Mouse (Mus musculus) liver, embryonic 11.5 days (tissue): ENCODE measurements around the gene Ccdc58. TPM values are rescaled to one million over a fixed set of nuclear protein-coding genes. Genes with fewer than 3 reads are reported as not detected.

Experiments used
- ATAC-seq: fragments of 200-750 bp; cut with Nextera tagmentation; replicated peaks from 2 replicates; pipeline ENCODE4 v1.8.0; 2017; ENCODE audit warnings: moderate number of reproducible peaks, mild to moderate bottlenecking, moderate TSS enrichment, moderate library complexity; ENCODE audit not compliant: low FRiP score
- DNase-seq: peaks from one replicate; pipeline ENCODE4 v3.0.0-alpha.2; 2017; ENCODE audit warnings: low spot score
- H3K27ac ChIP-seq: fragments of 300-500 bp; sonication (generic); 2 replicates; pipeline ENCODE4 v1.5.1; 2014; ENCODE audit warnings: mild to moderate bottlenecking, low read depth, low read length, control low read depth
- H3K27me3 ChIP-seq: fragments of 300-500 bp; sonication (generic); replicated peaks from 2 replicates; pipeline ENCODE4 v1.6.1; 2014; ENCODE audit warnings: low read length, mixed read lengths; ENCODE audit not compliant: control insufficient read depth, insufficient read depth
- H3K36me3 ChIP-seq: fragments of 300-500 bp; sonication (generic); 2 replicates; pipeline ENCODE4 v1.6.1; 2014; ENCODE audit warnings: mild to moderate bottlenecking, low read length, moderate library complexity, mixed read lengths; ENCODE audit not compliant: control insufficient read depth, insufficient read depth
- H3K4me1 ChIP-seq: fragments of 300-500 bp; sonication (generic); replicated peaks from 2 replicates; pipeline ENCODE4 v1.6.1; 2014; ENCODE audit warnings: low read length, mixed read lengths; ENCODE audit not compliant: control insufficient read depth, insufficient read depth
- H3K4me2 ChIP-seq: fragments of 300-500 bp; sonication (generic); 2 replicates; pipeline ENCODE4 v1.6.1; 2014; ENCODE audit warnings: mild to moderate bottlenecking, control low read depth, moderate library complexity
- H3K4me3 ChIP-seq: fragments of 300-500 bp; sonication (generic); 2 replicates; pipeline ENCODE4 v1.5.1; 2014; ENCODE audit warnings: low read depth, low read length, control low read depth
- H3K9ac ChIP-seq: fragments of 300-500 bp; sonication (generic); 2 replicates; pipeline ENCODE4 v1.6.1; 2014; ENCODE audit warnings: low read depth, low read length, control low read depth
- H3K9me3 ChIP-seq: fragments of 300-500 bp; sonication (generic); 2 replicates; pipeline ENCODE4 v1.6.1; 2016; ENCODE audit warnings: low read length, inconsistent platforms, mixed read lengths; ENCODE audit not compliant: control insufficient read depth
- WGBS: fragments of 180-500 bp; shearing (Covaris S2); extraction: QIAGEN DNeasy Blood & Tissue Kit; methylation state at CpG from one replicate; pipeline ENCODE4 v1.1.7; 2014; 5-methylcytosine and 5-hydroxymethylcytosine counted together
- polyA plus RNA-seq: library from polyadenylated mRNA; unstranded; fragments of >200 nt; fragmentation: Nextera tagmentation; extraction: Ambion mirVana; gene quantifications from 2 replicates; pipeline ENCODE4 v1.2.1, GENCODE M21; 2014

Ccdc58 gene
- polyA plus RNA-seq, 1 experiment from 2014 or later, result 137 TPM

- Histone ChIP-seq H3K9ac (no peak overlapping the region), H3K4me1 (no peaks in the 10 kb centered on the region), H3K36me3 (no peaks in the 10 kb centered on the region), H3K27ac (no peak overlapping the region), H3K4me2 (no peak overlapping the region), H3K9me3 (no peaks in the 10 kb centered on the region), H3K27me3 (no peaks in the 10 kb centered on the region), H3K4me3 (no peak overlapping the region)
- no peak for DNase-seq
- WGBS, result 86% methylated on average over 7 of the region's 7 CpGs
- no peak for ATAC-seq
Observed at GRCm38 (mm10) chr16:36128092-36128491, 56.6 kb downstream of the Ccdc58 start.

- Histone ChIP-seq H3K9ac (no peak within 1 kb of the TSS), H3K36me3 (no peaks in the 10 kb centered on the region), H3K27me3 (no peaks in the 10 kb centered on the region), H3K27ac (no peak within 1 kb of the TSS), H3K4me3 (no peak within 1 kb of the TSS), H3K9me3 (no peaks in the 10 kb centered on the region), H3K4me2 (no peak within 1 kb of the TSS), H3K4me1 (no peaks in the 10 kb centered on the region)
- 62% methylated on average over 1 of the region's 1 CpGs for WGBS
- ATAC-seq (no peak), DNase-seq (no peak)
Observed at GRCm38 (mm10) chr16:36131141-36131540, 59.7 kb downstream of the Ccdc58 start, which contains the start of gene Csta1. Gene Csta1, minus strand, starts transcription at chr16:36131241.

GRCm38 (mm10) chr16:36138201-36138600 is 66.7 kb downstream of the Ccdc58 start:
- Histone ChIP-seq H3K36me3 (no peaks in the 10 kb centered on the region), H3K27ac (no peak overlapping the region), H3K4me3 (no peak overlapping the region), H3K9ac (no peak overlapping the region), H3K4me2 (no peak overlapping the region), H3K4me1 (no peaks in the 10 kb centered on the region), H3K27me3 (no peaks in the 10 kb centered on the region), H3K9me3 (no peaks in the 10 kb centered on the region)
- 64% methylated on average over 2 of the region's 2 CpGs for WGBS
- ATAC-seq (no peak), DNase-seq (no peak)

Other genes starting within 250 kb of the Ccdc58 start
- gene Parp14, start 200.1 kb upstream of the Ccdc58 start, polyA plus RNA-seq, result 0.70 and 1.3 TPM in 2 replicates
- 4.1 and 5.7 TPM in 2 replicates for gene Parp9, start 133.2 kb upstream of the Ccdc58 start, polyA plus RNA-seq
- 3.2 and 3.8 TPM in 2 replicates for gene Dtx3l, start 132.5 kb upstream of the Ccdc58 start, polyA plus RNA-seq
- gene Kpna1, start 92.9 kb upstream of the Ccdc58 start, polyA plus RNA-seq, result 53.6 and 63.6 TPM in 2 replicates
- 4.6 and 6.3 TPM in 2 replicates for gene Wdr5b, start 30.5 kb upstream of the Ccdc58 start, polyA plus RNA-seq
- 493 and 545 TPM in 2 replicates for gene Fam162a, start 91 bp upstream of the Ccdc58 start, polyA plus RNA-seq
- 0.10 TPM in 1 of 2 replicates, not detected in the other for gene Csta1, start 59.6 kb downstream of the Ccdc58 start, polyA plus RNA-seq
- gene Stfa2l1, start 85.1 kb downstream of the Ccdc58 start, polyA plus RNA-seq, result 4.1 and 5.4 TPM in 2 replicates
- gene Gm5483, start 112.5 kb downstream of the Ccdc58 start, polyA plus RNA-seq, result 21.3 and 24.8 TPM in 2 replicates
- gene Gm5416, start 138.7 kb downstream of the Ccdc58 start, polyA plus RNA-seq, result not detected in 2 replicates
- 1.3 TPM in 1 of 2 replicates, not detected in the other for gene 2010005H15Rik, start 149.8 kb downstream of the Ccdc58 start, polyA plus RNA-seq
- 55.5 TPM in 2 replicates for gene Stfa1, start 205.3 kb downstream of the Ccdc58 start, polyA plus RNA-seq